ENCODE assay signal across 40 mouse cellular contexts in the genomic region with DNA sequence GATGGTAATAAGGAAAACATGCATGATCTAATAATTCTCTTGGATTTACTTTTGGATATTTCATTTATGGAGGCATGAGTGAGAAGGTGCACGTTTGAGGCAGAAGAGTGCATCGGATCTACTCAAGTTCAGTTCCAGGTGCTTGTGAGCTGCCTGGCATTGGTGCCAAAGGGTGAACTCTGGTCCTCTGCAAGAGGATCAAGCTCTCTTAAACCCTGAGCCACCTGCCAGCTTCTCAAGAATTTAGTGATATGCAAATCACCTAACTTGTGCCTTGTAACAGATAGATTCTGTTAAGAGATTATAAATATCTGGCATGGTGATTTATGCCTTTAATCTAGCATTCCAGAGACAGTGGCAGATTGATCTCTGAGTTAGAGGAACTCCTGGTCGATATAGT. TPM values are rescaled to one million over a fixed set of nuclear protein-coding genes. Genes with fewer than 3 reads are reported as not detected.
"Had no signal": no experiment of that assay in that cellular context is flagged by ENCODE, and none has a peak within 500 bp of the region (broad histone marks: within the 10 kb centered on the region; RNA-seq: fewer than 3 reads in every experiment).

No protein-coding gene starts in this region.

- ATAC-seq: hindbrain, postnatal 0 days; intestine, embryonic 16.5 days had no signal

- H3K4me3 ChIP-seq: heart, embryonic 13.5 days; heart, embryonic 15.5 days; hindbrain, embryonic 13.5 days; hindbrain, embryonic 15.5 days; limb, embryonic 13.5 days; limb, embryonic 15.5 days had no signal

- H3K4me2 ChIP-seq: heart, embryonic 11.5 days; heart, embryonic 13.5 days; heart, embryonic 15.5 days; hindbrain, embryonic 13.5 days; hindbrain, embryonic 15.5 days; limb, embryonic 13.5 days; limb, embryonic 15.5 days had no signal

- H3K27me3 ChIP-seq: heart, embryonic 13.5 days; heart, embryonic 15.5 days; hindbrain, embryonic 13.5 days; hindbrain, embryonic 15.5 days; limb, embryonic 13.5 days; limb, embryonic 15.5 days had no signal

- H3K9me3 ChIP-seq: heart, embryonic 13.5 days; heart, embryonic 15.5 days; hindbrain, embryonic 13.5 days; hindbrain, embryonic 15.5 days; limb, embryonic 13.5 days; limb, embryonic 15.5 days had no signal

- H3K9ac ChIP-seq: heart, embryonic 13.5 days; heart, embryonic 15.5 days; hindbrain, embryonic 13.5 days; hindbrain, embryonic 15.5 days; limb, embryonic 13.5 days; limb, embryonic 15.5 days; liver, embryonic 14.5 days had no signal

- H3K36me3 ChIP-seq: heart, embryonic 13.5 days; heart, embryonic 15.5 days; hindbrain, embryonic 13.5 days; hindbrain, embryonic 15.5 days; limb, embryonic 13.5 days; limb, embryonic 15.5 days had no signal

- H3K27ac ChIP-seq: heart, embryonic 13.5 days; heart, embryonic 15.5 days; hindbrain, embryonic 13.5 days; hindbrain, embryonic 15.5 days; hindbrain, postnatal 0 days; limb, embryonic 13.5 days; limb, embryonic 15.5 days; liver, embryonic 14.5 days had no signal

- DNase-seq: gastrocnemius, postnatal 14 days; gastrocnemius, postnatal 36 days; heart, adult 18-20 months; heart, postnatal 14 days; heart, postnatal 36 days; kidney, adult 11 months; kidney, adult 8-10 months; kidney, postnatal 10 days; kidney, postnatal 25 days; layer of hippocampus, adult 9-11 months; layer of hippocampus, postnatal 36 days; left cerebral cortex, postnatal 4 days had no signal

RNA-seq across cellular contexts. Expression of gene Lyg1, which starts 45.5 kb away (rescaled TPM):
- total RNA-seq: gastrocnemius, adult 18-20 months; gastrocnemius, adult 8-10 months; gastrocnemius, postnatal 14 days; gastrocnemius, postnatal 36 days; heart, adult 18-20 months; heart, postnatal 14 days; heart, postnatal 36 days; hematopoietic stem cell, adult 5-6 weeks; hindbrain, postnatal 0 days; layer of hippocampus, adult 18-20 months; layer of hippocampus, adult 8-10 months; layer of hippocampus, postnatal 14 days; layer of hippocampus, postnatal 36 days; left cerebral cortex, adult 18-20 months; left cerebral cortex, adult 8-10 months; left cerebral cortex, postnatal 10 days; left cerebral cortex, postnatal 25 days; left cerebral cortex, postnatal 4 days had no signal
- polyA plus RNA-seq: heart, embryonic 11.5 days; heart, embryonic 13.5 days; heart, embryonic 15.5 days; heart, postnatal 0 days; hindbrain, embryonic 11.5 days; hindbrain, embryonic 13.5 days; hindbrain, embryonic 15.5 days; hindbrain, postnatal 0 days; intestine, embryonic 14.5 days; intestine, embryonic 16.5 days; kidney, embryonic 14.5 days; kidney, embryonic 16.5 days; large intestine, adult 2 months; limb, embryonic 11.5 days; limb, embryonic 13.5 days; limb, embryonic 15.5 days; liver, embryonic 14.5 days; liver, embryonic 16.5 days had no signal
